Mouse (Mus musculus): Measurements from ENCODE around the gene Spata2. TPM values are rescaled to one million over a fixed set of nuclear protein-coding genes. Genes with fewer than 3 reads are reported as not detected.

The Spata2 gene
- polyA plus RNA-seq, 1 experiment from 2014 or later: 14.8 TPM

- Histone ChIP-seq H3K36me3 (ENCODE audit: control insufficient read depth, insufficient read depth, low read length) (peaks cover 28% of the 10 kb centered on the region), H3K4me1 (replicated peaks; ENCODE audit: control insufficient read depth, insufficient read depth, low read length) (peaks cover 7% of the 10 kb centered on the region; the same call in 1 of the 2 replicates), H3K27ac (ENCODE audit: low read length) (no peak overlapping the region), H3K9ac (ENCODE audit: low read length) (no peak overlapping the region), H3K4me2 (ENCODE audit: low read depth, low read length) (no peak overlapping the region), H3K27me3 (ENCODE audit: control insufficient read depth, insufficient read depth, low read depth, low read length) (no peaks in the 10 kb centered on the region), H3K9me3 (ENCODE audit: control insufficient read depth, low read length) (no peaks in the 10 kb centered on the region), H3K4me3 (ENCODE audit: low read length) (no peak overlapping the region)
- 80% methylated on average over 5 of the region's 5 CpGs for WGBS
- no peak for ATAC-seq (ENCODE audit: low read depth)
Measured at GRCm38 (mm10) chr2:167475596-167475995, 17.1 kb downstream of the Spata2 start.

- Histone ChIP-seq H3K27me3 (ENCODE audit: control insufficient read depth, insufficient read depth, low read depth, low read length) (no peaks in the 10 kb centered on the region), H3K4me3 (ENCODE audit: low read length) (no peak overlapping the region), H3K4me2 (ENCODE audit: low read depth, low read length) (no peak overlapping the region), H3K9me3 (ENCODE audit: control insufficient read depth, low read length) (no peaks in the 10 kb centered on the region), H3K36me3 (ENCODE audit: control insufficient read depth, insufficient read depth, low read length) (peaks cover 37% of the 10 kb centered on the region), H3K4me1 (replicated peaks; ENCODE audit: control insufficient read depth, insufficient read depth, low read length) (peaks cover 7% of the 10 kb centered on the region; the same call in 1 of the 2 replicates), H3K27ac (ENCODE audit: low read length) (no peak overlapping the region), H3K9ac (ENCODE audit: low read length) (no peak overlapping the region)
- WGBS: 86% methylated on average over 6 of the region's 6 CpGs
- ATAC-seq (ENCODE audit: low read depth): no peak
Measured at GRCm38 (mm10) chr2:167474218-167474617, 18.5 kb downstream of the Spata2 start.

GRCm38 (mm10) chr2:167471585-167471984, 21.1 kb downstream of the Spata2 start:
- Histone ChIP-seq H3K4me1 (replicated peaks; ENCODE audit: control insufficient read depth, insufficient read depth, low read length) (peaks cover 7% of the 10 kb centered on the region; the same call in 1 of the 2 replicates), H3K36me3 (ENCODE audit: control insufficient read depth, insufficient read depth, low read length) (peaks cover 38% of the 10 kb centered on the region), H3K27me3 (ENCODE audit: control insufficient read depth, insufficient read depth, low read depth, low read length) (no peaks in the 10 kb centered on the region), H3K9ac (ENCODE audit: low read length) (no peak overlapping the region), H3K4me3 (ENCODE audit: low read length) (no peak overlapping the region), H3K4me2 (ENCODE audit: low read depth, low read length) (no peak overlapping the region), H3K9me3 (ENCODE audit: control insufficient read depth, low read length) (no peaks in the 10 kb centered on the region), H3K27ac (ENCODE audit: low read length) (no peak overlapping the region)
- WGBS: 84% methylated on average over 6 of the region's 6 CpGs
- ATAC-seq (ENCODE audit: low read depth): no peak

- H3K27ac ChIP-seq (ENCODE audit: low read length): no peak overlapping the region
- no peaks in the 10 kb centered on the region for H3K27me3 ChIP-seq (ENCODE audit: control insufficient read depth, insufficient read depth, low read depth, low read length)
- no peak for ATAC-seq (ENCODE audit: low read depth)
- 82% methylated on average over 3 of the region's 3 CpGs for WGBS
- H3K9ac ChIP-seq (ENCODE audit: low read length): no peak overlapping the region
- no peaks in the 10 kb centered on the region for H3K9me3 ChIP-seq (ENCODE audit: control insufficient read depth, low read length)
- H3K4me3 ChIP-seq (ENCODE audit: low read length): no peak overlapping the region
- H3K36me3 ChIP-seq (ENCODE audit: control insufficient read depth, insufficient read depth, low read length): peaks cover 42% of the 10 kb centered on the region
- no peaks in the 10 kb centered on the region for H3K4me1 ChIP-seq (replicated peaks; ENCODE audit: control insufficient read depth, insufficient read depth, low read length)
- no peak overlapping the region for H3K4me2 ChIP-seq (ENCODE audit: low read depth, low read length)
Measured at GRCm38 (mm10) chr2:167470611-167471010, 22.1 kb downstream of the Spata2 start.

- no peak overlapping the region for H3K4me3 ChIP-seq (ENCODE audit: low read length)
- no peak overlapping the region for H3K27ac ChIP-seq (ENCODE audit: low read length)
- 65% methylated on average over 6 of the region's 6 CpGs for WGBS
- H3K27me3 ChIP-seq (ENCODE audit: control insufficient read depth, insufficient read depth, low read depth, low read length): no peaks in the 10 kb centered on the region
- no peak for ATAC-seq (ENCODE audit: low read depth)
- H3K4me1 ChIP-seq (replicated peaks; ENCODE audit: control insufficient read depth, insufficient read depth, low read length): no peaks in the 10 kb centered on the region
- H3K9me3 ChIP-seq (ENCODE audit: control insufficient read depth, low read length): no peaks in the 10 kb centered on the region
- H3K4me2 ChIP-seq (ENCODE audit: low read depth, low read length): no peak overlapping the region
- H3K9ac ChIP-seq (ENCODE audit: low read length): no peak overlapping the region
- H3K36me3 ChIP-seq (ENCODE audit: control insufficient read depth, insufficient read depth, low read length): peaks cover 32% of the 10 kb centered on the region
Measured at GRCm38 (mm10) chr2:167468444-167468843, 24.2 kb downstream of the Spata2 start.

GRCm38 (mm10) chr2:167467214-167467613, 25.5 kb downstream of the Spata2 start:
- Histone ChIP-seq H3K36me3 (ENCODE audit: control insufficient read depth, insufficient read depth, low read length) (peaks cover 23% of the 10 kb centered on the region), H3K27me3 (ENCODE audit: control insufficient read depth, insufficient read depth, low read depth, low read length) (no peaks in the 10 kb centered on the region), H3K4me2 (ENCODE audit: low read depth, low read length) (no peak overlapping the region), H3K9me3 (ENCODE audit: control insufficient read depth, low read length) (no peaks in the 10 kb centered on the region), H3K4me3 (ENCODE audit: low read length) (no peak overlapping the region), H3K9ac (ENCODE audit: low read length) (no peak overlapping the region), H3K4me1 (replicated peaks; ENCODE audit: control insufficient read depth, insufficient read depth, low read length) (no peaks in the 10 kb centered on the region), H3K27ac (ENCODE audit: low read length) (no peak overlapping the region)
- WGBS: 46% methylated on average over 5 of the region's 5 CpGs
- no peak for ATAC-seq (ENCODE audit: low read depth)

GRCm38 (mm10) chr2:167465951-167466350, 26.7 kb downstream of the Spata2 start:
- H3K27ac ChIP-seq (ENCODE audit: low read length): no peak overlapping the region
- H3K4me2 ChIP-seq (ENCODE audit: low read depth, low read length): no peak overlapping the region
- no peak for ATAC-seq (ENCODE audit: low read depth)
- H3K4me3 ChIP-seq (ENCODE audit: low read length): no peak overlapping the region
- H3K4me1 ChIP-seq (replicated peaks; ENCODE audit: control insufficient read depth, insufficient read depth, low read length): no peaks in the 10 kb centered on the region
- no peaks in the 10 kb centered on the region for H3K9me3 ChIP-seq (ENCODE audit: control insufficient read depth, low read length)
- no peaks in the 10 kb centered on the region for H3K27me3 ChIP-seq (ENCODE audit: control insufficient read depth, insufficient read depth, low read depth, low read length)
- H3K9ac ChIP-seq (ENCODE audit: low read length): no peak overlapping the region
- WGBS: 90% methylated on average over 3 of the region's 3 CpGs
- H3K36me3 ChIP-seq (ENCODE audit: control insufficient read depth, insufficient read depth, low read length): peaks cover 19% of the 10 kb centered on the region

- no peak for ATAC-seq (ENCODE audit: low read depth)
- Histone ChIP-seq H3K27me3 (ENCODE audit: control insufficient read depth, insufficient read depth, low read depth, low read length) (no peaks in the 10 kb centered on the region), H3K9ac (ENCODE audit: low read length) (no peak overlapping the region), H3K4me2 (ENCODE audit: low read depth, low read length) (no peak overlapping the region), H3K27ac (ENCODE audit: low read length) (no peak overlapping the region), H3K4me3 (ENCODE audit: low read length) (no peak overlapping the region), H3K9me3 (ENCODE audit: control insufficient read depth, low read length) (no peaks in the 10 kb centered on the region), H3K4me1 (replicated peaks; ENCODE audit: control insufficient read depth, insufficient read depth, low read length) (no peaks in the 10 kb centered on the region), H3K36me3 (ENCODE audit: control insufficient read depth, insufficient read depth, low read length) (peaks cover 12% of the 10 kb centered on the region)
- WGBS: 91% methylated on average over 5 of the region's 5 CpGs
Measured at GRCm38 (mm10) chr2:167463802-167464201, 28.9 kb downstream of the Spata2 start.

- no peaks in the 10 kb centered on the region for H3K27me3 ChIP-seq (ENCODE audit: control insufficient read depth, insufficient read depth, low read depth, low read length)
- no peak overlapping the region for H3K4me3 ChIP-seq (ENCODE audit: low read length)
- peaks cover 12% of the 10 kb centered on the region for H3K36me3 ChIP-seq (ENCODE audit: control insufficient read depth, insufficient read depth, low read length)
- H3K27ac ChIP-seq (ENCODE audit: low read length): no peak overlapping the region
- H3K9me3 ChIP-seq (ENCODE audit: control insufficient read depth, low read length): no peaks in the 10 kb centered on the region
- WGBS: 49% methylated on average over 6 of the region's 6 CpGs
- no peaks in the 10 kb centered on the region for H3K4me1 ChIP-seq (replicated peaks; ENCODE audit: control insufficient read depth, insufficient read depth, low read length)
- no peak overlapping the region for H3K9ac ChIP-seq (ENCODE audit: low read length)
- no peak overlapping the region for H3K4me2 ChIP-seq (ENCODE audit: low read depth, low read length)
- ATAC-seq (ENCODE audit: low read depth): peak; percentile 68
Measured at GRCm38 (mm10) chr2:167462954-167463353, 29.7 kb downstream of the Spata2 start.

Data from lung, embryonic 16.5 days (tissue).